Mouse (Mus musculus) CH12.LX (cell line): ENCODE results near the gene Tpst1. TPM values are rescaled to one million over a fixed set of nuclear protein-coding genes. Genes with fewer than 3 reads are reported as not detected.

ENCODE experiments used
- DNase-seq: peaks from one replicate; pipeline ENCODE4 v3.0.0-alpha.2; 2013; ENCODE audit errors: extremely low read depth
- H3K27ac ChIP-seq: 2 replicates; pipeline ENCODE4 v1.5.1; 2012; ENCODE audit warnings: low read depth, mild to moderate bottlenecking, control low read depth, moderate library complexity; ENCODE audit not compliant: insufficient read depth
- H3K27me3 ChIP-seq: replicated peaks from 2 replicates; pipeline ENCODE3; 2012; ENCODE audit warnings: inconsistent platforms
- H3K36me3 ChIP-seq, 2 experiments: replicated peaks in 1 of 2; 2 replicates each; pipeline versions ENCODE3 to v1.6.1; 2012; ENCODE audit warnings: inconsistent platforms in 1 of 2, low read length in 1 of 2, mild to moderate bottlenecking in 1 of 2, mixed read lengths in 1 of 2, moderate library complexity in 1 of 2; ENCODE audit not compliant: control insufficient read depth in 1 of 2, insufficient read depth in 1 of 2
- H3K4me1 ChIP-seq, 2 experiments: 2 replicates each; pipeline ENCODE4 v1.6.1; 2012; ENCODE audit warnings: inconsistent platforms in 1 of 2, moderate library complexity in 1 of 2; ENCODE audit not compliant: insufficient read depth in 2 of 2, control insufficient read depth in 1 of 2
- H3K4me2 ChIP-seq: 2 replicates; pipeline ENCODE4 v1.6.1; 2012; ENCODE audit warnings: low read depth, mild to moderate bottlenecking, control low read depth; ENCODE audit not compliant: poor library complexity, insufficient read depth, severe bottlenecking
- H3K4me3 ChIP-seq, 3 experiments: fragments of 150-350 bp in 1 of 3; sonication (generic) in 1 of 3; replicated peaks in 1 of 3; 2 replicates each; pipeline versions ENCODE3 to v1.5.1; 2011 to 2012; ENCODE audit warnings: low read depth in 2 of 3, low read length in 2 of 3, mild to moderate bottlenecking in 2 of 3, moderate library complexity in 2 of 3, control low read depth in 1 of 3, improper control_type of control experiment in 1 of 3, inconsistent platforms in 1 of 3, mixed read lengths in 1 of 3; ENCODE audit not compliant: poor library complexity in 1 of 3
- H3K79me2 ChIP-seq: replicated peaks from 2 replicates; pipeline ENCODE4 v1.6.1; 2012; ENCODE audit warnings: mild to moderate bottlenecking, moderate library complexity; ENCODE audit not compliant: control insufficient read depth, poor library complexity, insufficient read depth, severe bottlenecking; ENCODE audit errors: extremely low read depth
- H3K9ac ChIP-seq: 2 replicates; pipeline ENCODE4 v1.6.1; 2012; ENCODE audit warnings: low read depth, mild to moderate bottlenecking, control low read depth, moderate library complexity; ENCODE audit not compliant: insufficient read depth
- H3K9me3 ChIP-seq: replicated peaks from 2 replicates; pipeline ENCODE3; 2012; ENCODE audit warnings: low read length, inconsistent platforms, mixed read lengths
- ELF1 ChIP-seq: IDR thresholded peaks from 2 replicates; pipeline ENCODE4 v1.6.1; 2014; ENCODE audit warnings: low read depth, mild to moderate bottlenecking, inconsistent platforms, low read length, improper control_type of control experiment
- EP300 ChIP-seq: IDR thresholded peaks from 2 replicates; pipeline ENCODE4 v1.6.1; 2011; ENCODE audit warnings: low read length, improper control_type of control experiment
- ETS1 ChIP-seq: conservative IDR thresholded peaks from 2 replicates; pipeline ENCODE4 v1.6.1; 2012; ENCODE audit warnings: low read depth, mild to moderate bottlenecking, inconsistent platforms, low read length, improper control_type of control experiment, moderate library complexity
- GABPA ChIP-seq: IDR thresholded peaks from 2 replicates; pipeline ENCODE4 v1.6.1; 2012; ENCODE audit warnings: low read depth, low read length, improper control_type of control experiment, inconsistent platforms; ENCODE audit not compliant: insufficient replicate concordance
- JUN ChIP-seq: IDR thresholded peaks from 2 replicates; pipeline ENCODE4 v1.6.1; 2011; ENCODE audit warnings: low read depth, mild to moderate bottlenecking, low read length, improper control_type of control experiment, moderate library complexity; ENCODE audit not compliant: insufficient read depth
- MAFK ChIP-seq: IDR thresholded peaks from 2 replicates; pipeline ENCODE4 v1.6.1; 2011; ENCODE audit warnings: low read length, improper control_type of control experiment; ENCODE audit not compliant: insufficient replicate concordance
- MEF2A ChIP-seq: IDR thresholded peaks from 2 replicates; pipeline ENCODE4 v1.6.1; 2014; ENCODE audit warnings: low read depth, mild to moderate bottlenecking, inconsistent platforms, low read length, improper control_type of control experiment, borderline replicate concordance
- MXI1 ChIP-seq: IDR thresholded peaks from 2 replicates; pipeline ENCODE4 v1.6.1; 2011; ENCODE audit warnings: mild to moderate bottlenecking, low read depth, low read length, improper control_type of control experiment
- NELFE ChIP-seq: IDR thresholded peaks from 2 replicates; pipeline ENCODE4 v1.6.1; 2011; ENCODE audit warnings: low read depth, low read length, improper control_type of control experiment
- POLR2A ChIP-seq: IDR thresholded peaks from 2 replicates; pipeline ENCODE4 v1.6.1; 2011; ENCODE audit warnings: low read depth, mild to moderate bottlenecking, improper control_type of control experiment, low read length
- RAD21 ChIP-seq: IDR thresholded peaks from 2 replicates; pipeline ENCODE4 v1.6.1; 2011; ENCODE audit warnings: low read depth, mild to moderate bottlenecking, low read length, improper control_type of control experiment, moderate library complexity
- SIN3A ChIP-seq: IDR thresholded peaks from 2 replicates; pipeline ENCODE4 v1.6.1; 2012; ENCODE audit warnings: low read length, improper control_type of control experiment, inconsistent platforms
- SMC3 ChIP-seq: IDR thresholded peaks from 2 replicates; pipeline ENCODE4 v1.6.1; 2011; ENCODE audit warnings: low read depth, low read length, improper control_type of control experiment
- TBP ChIP-seq: conservative IDR thresholded peaks from 2 replicates; pipeline ENCODE4 v1.6.1; 2011; ENCODE audit warnings: low read depth, low read length, improper control_type of control experiment
- TCF12 ChIP-seq: IDR thresholded peaks from 2 replicates; pipeline ENCODE4 v1.6.1; 2014; ENCODE audit warnings: low read depth, mild to moderate bottlenecking, inconsistent platforms, low read length, improper control_type of control experiment
- USF1 ChIP-seq: IDR thresholded peaks from 2 replicates; pipeline ENCODE4 v1.6.1; 2014; ENCODE audit warnings: low read depth, mild to moderate bottlenecking, inconsistent platforms, low read length, improper control_type of control experiment
- USF2 ChIP-seq: conservative IDR thresholded peaks from 2 replicates; pipeline ENCODE4 v1.6.1; 2011; ENCODE audit warnings: low read depth, low read length, improper control_type of control experiment
- ZKSCAN1 ChIP-seq: IDR thresholded peaks from 2 replicates; pipeline ENCODE4 v1.6.1; 2012; ENCODE audit warnings: low read depth, inconsistent platforms, low read length, improper control_type of control experiment, borderline replicate concordance
- ZMIZ1 ChIP-seq: IDR thresholded peaks from 2 replicates; pipeline ENCODE4 v1.6.1; 2012; ENCODE audit warnings: low read depth, mild to moderate bottlenecking, inconsistent platforms, low read length, improper control_type of control experiment
- ZNF384 ChIP-seq: IDR thresholded peaks from 2 replicates; pipeline ENCODE4 v1.6.1; 2012; ENCODE audit warnings: low read depth, low read length, improper control_type of control experiment, inconsistent platforms
- dilution Hi-C: fragments of 300-500 bp; cut with MboI; formaldehyde crosslinking; loops from 2 replicates; pipeline ENCODE4 v1.14.3; 2020; ENCODE audit warnings: low sequenced_read_pairs; ENCODE audit not compliant: extremely low pct_unique_long_range_greater_than_20kb, extremely low pct_ligation_motif_present
- in situ Hi-C: fragments of 300-500 bp; cut with MboI; formaldehyde crosslinking; loops from 3 replicates; pipeline ENCODE4 v1.14.3; 2019; ENCODE audit warnings: low sequenced_read_pairs, low pct_ligation_motif_present, low pct_unique_long_range_greater_than_20kb, mixed read lengths
- polyA plus RNA-seq: library from polyadenylated mRNA; unstranded; fragments of >175 nt; gene quantifications from 2 replicates; pipeline ENCODE4 v1.2.1, GENCODE M21; 2012; ENCODE audit warnings: low read depth; ENCODE audit not compliant: insufficient read length
- total RNA-seq, 2 experiments: library from RNA; depleted of rRNA; stranded (reverse); fragments of 300-350 nt in 1 of 2; fragments of >200 nt in 1 of 2; gene quantifications; 2 replicates each; pipeline ENCODE4 v1.2.3; 2012 to 2014

The Tpst1 gene
- total and polyA plus RNA-seq, 3 experiments = 36.8 to 52.5 (median 43.2) TPM

- H3K27ac ChIP-seq = no peak overlapping the region
- DNase-seq = no peak
- dilution Hi-C loops = no loop called here
- H3K79me2 ChIP-seq = no peaks in the 10 kb centered on the region; the same call in 1 of the 2 replicates
- no peak overlapping the region for H3K9ac ChIP-seq
- no peak for TF ChIP-seq JUN
- no peak for TF ChIP-seq RAD21
- TF ChIP-seq POLR2A = no peak
- no peak for TF ChIP-seq EP300
- no peak for TF ChIP-seq ETS1
- no peak for TF ChIP-seq ZKSCAN1
- no peak for TF ChIP-seq SIN3A
- TF ChIP-seq TCF12 = no peak
- no peak for TF ChIP-seq NELFE
- no peak for TF ChIP-seq TBP
- TF ChIP-seq MEF2A = no peak
- TF ChIP-seq ZMIZ1 = no peak
- no peak for TF ChIP-seq MXI1
- TF ChIP-seq USF2 = no peak
- H3K9me3 ChIP-seq = no peaks in the 10 kb centered on the region
- no peaks in the 10 kb centered on the region for H3K27me3 ChIP-seq
- peaks cover 72 to 93% of the 10 kb centered on the region in 2 experiments for H3K36me3 ChIP-seq
- peaks cover 0 to 15% of the 10 kb centered on the region in 2 experiments; a peak in 2 of 4 replicates for H3K4me1 ChIP-seq
- in situ Hi-C loops = loop anchor here (5.0 kb wide), 1 partner anchor 91 kb away; no protein-coding TSS in a partner anchor
- no peak overlapping the region for H3K4me2 ChIP-seq
- H3K4me3 ChIP-seq = no peak overlapping the region
These were observed 27.0 kb upstream of the Tpst1 start for GRCm38 (mm10) chr5:130046100-130046499.

GRCm38 (mm10) chr5:130046589-130046988, 26.5 kb upstream of the Tpst1 start:
- no peak for DNase-seq
- dilution Hi-C loops = no loop called here
- H3K9me3 ChIP-seq = no peaks in the 10 kb centered on the region
- in situ Hi-C loops = loop anchor here (5.0 kb wide), 1 partner anchor 91 kb away; no protein-coding TSS in a partner anchor
- H3K79me2 ChIP-seq = no peaks in the 10 kb centered on the region; the same call in 1 of the 2 replicates
- no peak overlapping the region for H3K4me3 ChIP-seq
- no peak overlapping the region for H3K9ac ChIP-seq
- TF ChIP-seq ZNF384 (no peak), USF1 (no peak), MXI1 (no peak), ELF1 (no peak), SIN3A (no peak), NELFE (no peak), MAFK (no peak), MEF2A (no peak), SMC3 (no peak), GABPA (no peak)
- no peak overlapping the region for H3K27ac ChIP-seq
- no peaks in the 10 kb centered on the region for H3K27me3 ChIP-seq
- H3K4me1 ChIP-seq = peaks cover 0 to 15% of the 10 kb centered on the region in 2 experiments; a peak in 2 of 4 replicates
- no peak overlapping the region for H3K4me2 ChIP-seq
- H3K36me3 ChIP-seq = peaks cover 76 to 94% of the 10 kb centered on the region in 2 experiments
